Mouse (Mus musculus): ENCODE results near the gene 5330417C22Rik. TPM values are rescaled to one million over a fixed set of nuclear protein-coding genes. Genes with fewer than 3 reads are reported as not detected.

Gene 5330417C22Rik
- total and polyA plus RNA-seq, 2 experiments: 0.45 to 0.55 TPM

DNA sequence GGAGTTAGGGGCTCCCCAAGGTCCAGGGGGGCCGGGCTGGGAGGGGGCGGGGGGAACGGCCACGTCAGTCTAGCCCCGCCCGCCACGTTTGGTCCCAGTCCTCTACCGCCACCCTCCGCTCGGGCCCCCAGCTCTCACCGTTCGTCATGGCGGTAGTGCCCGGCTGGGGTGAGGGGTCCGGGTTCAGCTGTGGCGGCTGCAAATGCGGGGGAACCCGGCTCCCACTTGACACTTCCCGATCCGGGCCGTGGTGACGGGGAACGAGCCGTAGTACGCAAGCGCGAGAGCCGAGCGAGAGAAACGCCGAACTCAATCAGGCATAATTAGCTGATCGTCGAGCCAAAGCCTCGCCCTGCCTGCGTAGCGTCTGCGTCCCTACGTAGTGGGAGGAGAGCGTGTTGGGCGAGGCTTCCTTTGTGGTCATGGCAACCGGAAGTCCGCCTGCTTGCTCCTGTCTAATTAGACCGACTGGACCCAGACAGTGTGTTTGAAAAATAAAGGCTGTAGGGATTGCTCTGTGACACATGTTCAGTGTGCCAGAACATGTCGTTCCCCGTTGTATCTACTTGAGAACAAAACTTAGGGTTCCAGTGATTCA lies 25.9 kb upstream of the 5330417C22Rik start, which contains the start of gene Tmem167b:
Gene Tmem167b (minus strand): TSS at position 334 of the 598 bp plus-strand sequence.
- peaks cover 2% of the 10 kb centered on the region; the same call in 1 of the 2 replicates for H3K79me2 ChIP-seq (ENCODE audit: control insufficient read depth, insufficient read depth, low read length)
- DNase-seq (ENCODE audit: extremely low read depth, low read depth, low spot score): peak; percentile 97
- H3K27me3 ChIP-seq (ENCODE audit: control insufficient read depth, insufficient read depth, low read length): no peaks in the 10 kb centered on the region
- H3K4me1 ChIP-seq (ENCODE audit: control insufficient read depth, insufficient read depth, low read length): peaks cover 6% of the 10 kb centered on the region; the same call in 1 of the 2 replicates
- H3K9ac ChIP-seq (ENCODE audit: low read depth, low read length): peak within 1 kb of the TSS; percentile 96
- WGBS: under 1% methylated on average over 45 of the region's 45 CpGs
- TF ChIP-seq POLR2A (IDR thresholded peaks at IDR 0.05; ENCODE audit: extremely low read depth, insufficient read depth, low read length) (0 out of 2 replicates have a peak, but pooled peaks have one; percentile 22), CTCF (IDR thresholded peaks at IDR 0.05; ENCODE audit: low read depth, low read length) (no peak)
- H3K27ac ChIP-seq (replicated peaks; ENCODE audit: insufficient read depth, low read depth, low read length): peak within 1 kb of the TSS; percentile 93
- H3K36me3 ChIP-seq (ENCODE audit: control insufficient read depth, insufficient read depth, low read length): peaks cover 15% of the 10 kb centered on the region; the same call in 1 of the 2 replicates
- H3K4me3 ChIP-seq (ENCODE audit: insufficient read depth, low read depth, low read length): peak within 1 kb of the TSS; percentile 90

DNA sequence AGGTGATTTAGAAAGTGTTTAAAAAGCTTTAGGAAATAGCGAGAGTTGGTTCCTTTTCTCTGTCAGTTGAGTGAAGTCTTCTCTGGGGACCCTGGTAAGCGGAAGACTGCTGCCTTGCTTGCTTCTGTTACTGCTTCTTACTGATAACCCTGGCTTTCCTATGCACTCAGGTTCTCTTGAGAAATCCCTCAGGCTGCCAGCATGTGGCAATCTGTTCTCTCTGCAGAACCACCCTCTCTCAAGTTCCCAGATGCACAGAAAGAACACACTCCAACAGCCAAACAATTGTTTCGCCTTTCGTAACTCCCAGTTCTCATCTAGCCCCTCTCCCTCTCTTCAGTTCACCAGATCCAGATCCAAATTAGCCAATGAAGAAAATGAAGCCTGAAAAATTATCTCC lies 21.6 kb upstream of the 5330417C22Rik start:
- TF ChIP-seq POLR2A (IDR thresholded peaks at IDR 0.05; ENCODE audit: extremely low read depth, insufficient read depth, low read length) (no peak), CTCF (IDR thresholded peaks at IDR 0.05; ENCODE audit: low read depth, low read length) (no peak)
- DNase-seq (ENCODE audit: extremely low read depth, low read depth, low spot score): no peak
- Histone ChIP-seq H3K4me3 (ENCODE audit: insufficient read depth, low read depth, low read length) (no peak overlapping the region), H3K79me2 (ENCODE audit: control insufficient read depth, insufficient read depth, low read length) (peaks cover 2% of the 10 kb centered on the region; the same call in 1 of the 2 replicates), H3K27ac (replicated peaks; ENCODE audit: insufficient read depth, low read depth, low read length) (no peak overlapping the region), H3K4me1 (ENCODE audit: control insufficient read depth, insufficient read depth, low read length) (peaks cover 4% of the 10 kb centered on the region; the same call in 1 of the 2 replicates), H3K36me3 (ENCODE audit: control insufficient read depth, insufficient read depth, low read length) (peaks cover 15% of the 10 kb centered on the region; the same call in 1 of the 2 replicates), H3K9ac (ENCODE audit: low read depth, low read length) (no peak overlapping the region), H3K27me3 (ENCODE audit: control insufficient read depth, insufficient read depth, low read length) (no peaks in the 10 kb centered on the region)
- WGBS: 96% methylated on average over 4 of the region's 4 CpGs

DNA sequence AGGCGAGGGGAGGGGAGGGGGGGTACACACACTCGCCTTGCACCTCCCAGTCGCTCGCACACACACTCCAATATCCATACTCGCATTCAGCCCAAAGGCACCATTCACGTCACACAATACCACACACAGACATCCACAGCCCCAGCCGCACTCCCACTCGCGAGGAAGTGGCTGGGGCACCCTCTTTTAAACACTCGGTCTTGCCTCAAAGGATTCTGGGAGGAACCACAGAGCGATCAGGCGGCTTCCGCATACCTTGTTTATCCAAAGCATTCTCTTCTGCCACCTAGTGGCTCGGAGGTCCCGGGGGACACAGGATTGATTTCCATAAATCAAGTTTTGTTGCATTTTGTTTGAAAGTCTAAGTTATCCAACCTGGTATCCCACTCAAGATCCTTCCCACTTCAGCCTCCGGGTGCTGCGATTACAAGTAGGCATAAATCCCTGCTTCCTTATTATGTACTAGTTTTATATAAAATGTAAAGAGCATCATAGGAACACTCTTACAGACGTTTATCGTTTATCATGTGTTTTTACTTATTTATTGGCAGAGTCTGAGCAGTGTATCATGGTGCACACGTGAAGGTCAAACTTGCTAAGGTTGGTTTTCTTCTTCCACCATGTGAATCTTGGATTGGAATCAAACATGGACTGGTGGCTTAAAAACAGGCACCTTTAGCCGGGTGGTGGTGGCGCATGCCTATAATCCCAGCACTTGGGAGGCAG lies 18.4 kb upstream of the 5330417C22Rik start:
- WGBS: 17% methylated on average over 22 of the region's 22 CpGs
- H3K27ac ChIP-seq (replicated peaks; ENCODE audit: insufficient read depth, low read depth, low read length): peak overlapping the region; percentile 42
- H3K36me3 ChIP-seq (ENCODE audit: control insufficient read depth, insufficient read depth, low read length): peaks cover 12% of the 10 kb centered on the region; the same call in 1 of the 2 replicates
- no peaks in the 10 kb centered on the region for H3K4me1 ChIP-seq (ENCODE audit: control insufficient read depth, insufficient read depth, low read length)
- no peaks in the 10 kb centered on the region for H3K79me2 ChIP-seq (ENCODE audit: control insufficient read depth, insufficient read depth, low read length)
- peak; percentile 91 for DNase-seq (ENCODE audit: extremely low read depth, low read depth, low spot score)
- TF ChIP-seq POLR2A (IDR thresholded peaks at IDR 0.05; ENCODE audit: extremely low read depth, insufficient read depth, low read length): peak; percentile 100
- TF ChIP-seq CTCF (IDR thresholded peaks at IDR 0.05; ENCODE audit: low read depth, low read length): peak; percentile 81
- H3K9ac ChIP-seq (ENCODE audit: low read depth, low read length): peak overlapping the region; percentile 88
- H3K4me3 ChIP-seq (ENCODE audit: insufficient read depth, low read depth, low read length): peak overlapping the region; percentile 77
- no peaks in the 10 kb centered on the region for H3K27me3 ChIP-seq (ENCODE audit: control insufficient read depth, insufficient read depth, low read length)

DNA sequence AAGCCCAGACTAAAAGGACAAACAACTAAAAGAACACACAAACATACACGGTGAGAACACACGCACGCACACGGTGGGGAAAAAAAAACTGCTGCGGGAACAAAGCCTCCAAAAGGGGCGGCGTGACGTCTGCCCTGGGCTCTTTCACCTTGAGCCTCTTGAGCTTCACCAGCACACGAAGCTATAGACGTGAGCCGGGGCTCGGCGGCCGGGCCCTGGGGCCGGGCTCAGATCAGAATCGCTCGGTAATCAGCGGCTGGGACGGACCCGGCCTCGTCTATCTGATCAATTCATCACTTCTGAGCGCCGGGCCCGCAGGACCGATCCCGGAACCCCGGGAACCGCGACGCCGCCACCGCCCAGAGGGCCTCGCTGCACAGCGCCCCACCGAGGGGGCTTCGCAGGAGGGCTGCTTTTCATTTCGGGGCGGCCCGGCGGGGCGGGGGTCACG lies 17.8 kb upstream of the 5330417C22Rik start:
- Histone ChIP-seq H3K27me3 (ENCODE audit: control insufficient read depth, insufficient read depth, low read length) (no peaks in the 10 kb centered on the region), H3K79me2 (ENCODE audit: control insufficient read depth, insufficient read depth, low read length) (no peaks in the 10 kb centered on the region), H3K27ac (replicated peaks; ENCODE audit: insufficient read depth, low read depth, low read length) (peak overlapping the region; percentile 42), H3K4me1 (ENCODE audit: control insufficient read depth, insufficient read depth, low read length) (no peaks in the 10 kb centered on the region), H3K4me3 (ENCODE audit: insufficient read depth, low read depth, low read length) (peak overlapping the region; percentile 77), H3K9ac (ENCODE audit: low read depth, low read length) (peak overlapping the region; percentile 88), H3K36me3 (ENCODE audit: control insufficient read depth, insufficient read depth, low read length) (peaks cover 11% of the 10 kb centered on the region; the same call in 1 of the 2 replicates)
- under 1% methylated on average over 42 of the region's 42 CpGs for WGBS
- no peak for TF ChIP-seq POLR2A (IDR thresholded peaks at IDR 0.05; ENCODE audit: extremely low read depth, insufficient read depth, low read length)
- TF ChIP-seq CTCF (IDR thresholded peaks at IDR 0.05; ENCODE audit: low read depth, low read length): no peak
- no peak for DNase-seq (ENCODE audit: extremely low read depth, low read depth, low spot score)

DNA sequence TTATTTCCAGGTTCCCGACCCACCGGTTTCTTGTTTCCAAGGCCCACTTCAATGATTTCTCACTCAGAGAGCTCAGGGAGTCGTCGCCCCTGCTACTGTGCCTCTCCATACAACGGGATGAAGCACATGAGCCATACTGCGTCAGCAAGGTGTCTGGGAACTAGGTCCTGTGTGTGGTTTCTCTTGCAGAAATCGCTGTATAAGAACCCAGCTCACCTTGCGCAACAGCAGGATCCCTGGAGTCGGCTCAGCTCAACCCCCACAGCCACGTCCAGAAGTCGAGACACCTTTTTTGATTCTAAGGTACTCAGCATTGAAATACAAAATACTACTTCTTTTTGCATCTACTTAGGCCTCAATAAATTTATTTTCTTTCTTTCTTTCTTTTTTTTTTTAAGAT lies 6.0 kb upstream of the 5330417C22Rik start:
- Histone ChIP-seq H3K9ac (ENCODE audit: low read depth, low read length) (no peak overlapping the region), H3K27me3 (ENCODE audit: control insufficient read depth, insufficient read depth, low read length) (no peaks in the 10 kb centered on the region), H3K4me1 (ENCODE audit: control insufficient read depth, insufficient read depth, low read length) (no peaks in the 10 kb centered on the region), H3K4me3 (ENCODE audit: insufficient read depth, low read depth, low read length) (no peak overlapping the region), H3K36me3 (ENCODE audit: control insufficient read depth, insufficient read depth, low read length) (no peaks in the 10 kb centered on the region), H3K79me2 (ENCODE audit: control insufficient read depth, insufficient read depth, low read length) (no peaks in the 10 kb centered on the region), H3K27ac (replicated peaks; ENCODE audit: insufficient read depth, low read depth, low read length) (no peak overlapping the region)
- TF ChIP-seq POLR2A (IDR thresholded peaks at IDR 0.05; ENCODE audit: extremely low read depth, insufficient read depth, low read length) (no peak), CTCF (IDR thresholded peaks at IDR 0.05; ENCODE audit: low read depth, low read length) (no peak)
- 75% methylated on average over 11 of the region's 11 CpGs for WGBS
- DNase-seq (ENCODE audit: extremely low read depth, low read depth, low spot score): no peak
